Mouse (Mus musculus): ENCODE data around the gene Dis3l.
"Not testable (repeated sequence)": the region's sequence is repeated elsewhere in the genome, so short reads cannot be mapped to it uniquely, and the experiment has no call there.

GRCm38 (mm10) chr9:64268836-64269235 is 72.3 kb downstream of the Dis3l start:
- not testable (repeated sequence) for TF ChIP-seq CTCF (IDR thresholded peaks at IDR 0.05; ENCODE audit: control insufficient read depth, insufficient read depth, low read length); POLR2A (IDR thresholded peaks at IDR 0.05; ENCODE audit: borderline replicate concordance, control insufficient read depth, low read depth, low read length)

All from bone marrow, adult 2 months (tissue).